Mouse (Mus musculus) lung, adult 2 months (tissue): ENCODE measurements around the gene Gm28729. TPM values are rescaled to one million over a fixed set of nuclear protein-coding genes. Genes with fewer than 3 reads are reported as not detected.
"Not testable (repeated sequence)": the region's sequence is repeated elsewhere in the genome, so short reads cannot be mapped to it uniquely, and the experiment has no call there.

Experiments used
- DNase-seq: peaks from one replicate; pipeline ENCODE4 v3.0.0; 2022
- H3K4me1 ChIP-seq: fragments of 200-500 bp; 2 replicates; pipeline ENCODE4 v1.6.1; 2011; ENCODE audit warnings: low read length; ENCODE audit not compliant: control insufficient read depth, insufficient read depth
- H3K4me3 ChIP-seq: fragments of 200-500 bp; replicated peaks from 2 replicates; pipeline ENCODE3; 2011; ENCODE audit warnings: low read depth, mild to moderate bottlenecking, control low read depth, low read length; ENCODE audit errors: extremely low read depth
- CTCF ChIP-seq: fragments of 200-500 bp; IDR thresholded peaks from 2 replicates; pipeline ENCODE4 v1.5.1; 2011; ENCODE audit warnings: mild to moderate bottlenecking, low read length, control low read depth; ENCODE audit not compliant: insufficient read depth
- POLR2A ChIP-seq: fragments of 200-500 bp; IDR thresholded peaks from 2 replicates; pipeline ENCODE4 v1.6.1; 2011; ENCODE audit warnings: low read depth, mild to moderate bottlenecking, control low read depth, low read length, borderline replicate concordance; ENCODE audit errors: extremely low read depth
- WGBS: fragments of 180-500 bp; shearing (Covaris S2); methylation state at CpG from one replicate; pipeline ENCODE4 v1.1.7; 2018; 5-methylcytosine and 5-hydroxymethylcytosine counted together
- polyA plus RNA-seq: library from polyadenylated mRNA; depleted of rRNA; stranded (reverse); fragments of >200 nt; gene quantifications from 2 replicates; pipeline ENCODE4 v1.2.3, GENCODE M21; 2012

The Gm28729 gene
- polyA plus RNA-seq, 1 experiment: 2.8 TPM

DNA sequence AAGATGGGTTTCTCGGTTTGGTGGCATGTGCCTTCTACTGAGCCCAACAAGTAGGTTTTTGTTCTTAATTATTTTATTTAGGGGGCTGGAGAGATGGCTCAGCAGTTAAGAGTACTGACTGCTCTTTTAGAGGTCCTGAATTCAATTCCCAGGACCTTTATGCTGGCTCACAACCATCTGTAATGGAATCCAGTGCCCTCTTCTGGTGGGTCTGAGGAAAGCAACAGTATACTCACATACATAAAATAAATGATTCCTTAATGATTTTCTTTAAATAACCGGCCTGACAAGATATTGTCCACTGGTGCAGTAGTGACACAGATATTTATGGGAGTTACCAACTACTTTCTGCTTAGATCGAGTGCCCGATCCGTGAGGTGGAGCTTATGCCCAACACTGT lies 1.9 kb downstream of the Gm28729 start:
- TF ChIP-seq POLR2A (no peak), CTCF (no peak)
- 88% methylated on average over 5 of the region's 5 CpGs for WGBS
- Histone ChIP-seq H3K4me3 (no peak overlapping the region), H3K4me1 (no peaks in the 10 kb centered on the region)
- no peak for DNase-seq

DNA sequence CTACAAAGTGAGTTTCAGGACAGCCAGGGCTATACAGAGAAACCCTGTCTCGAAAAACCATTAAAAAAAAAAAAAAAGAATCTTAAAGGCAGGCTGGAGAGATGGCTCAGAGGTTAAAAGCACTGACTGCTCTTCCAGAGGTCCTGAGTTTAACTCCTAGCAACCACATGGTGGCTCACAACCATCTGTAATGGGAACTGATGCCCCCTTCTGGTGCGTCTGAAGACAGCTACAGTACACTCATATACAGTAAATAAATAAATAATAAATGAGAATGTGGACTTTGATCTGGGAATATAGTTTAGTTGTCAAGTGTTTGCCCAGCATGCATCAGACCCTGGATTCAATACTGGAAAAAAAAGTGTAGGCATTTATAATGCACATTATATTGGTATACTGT lies 3.5 kb downstream of the Gm28729 start:
- H3K4me3 ChIP-seq, DNase-seq, H3K4me1 ChIP-seq: not testable (repeated sequence)
- WGBS: 82% methylated on average over 2 of the region's 2 CpGs

DNA sequence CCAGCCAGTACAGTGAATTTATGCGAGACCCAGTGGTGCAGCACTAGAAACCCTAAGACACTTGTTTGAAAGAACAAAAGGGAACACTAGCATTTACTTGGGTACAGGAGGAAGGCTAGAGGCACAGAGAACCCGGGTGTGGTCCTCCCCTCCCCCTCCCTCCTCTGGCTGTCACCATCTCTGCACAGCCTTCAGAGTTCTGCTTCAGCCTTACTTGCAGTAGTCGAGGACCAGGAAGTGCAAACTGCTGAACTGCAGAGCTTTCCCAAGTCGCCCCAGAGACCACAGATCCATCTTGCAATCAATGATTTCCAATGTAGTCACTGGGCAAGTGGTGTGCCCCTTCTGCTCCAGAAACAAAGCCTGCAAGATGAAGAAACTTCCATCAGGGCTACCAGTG lies 7.6 kb downstream of the Gm28729 start:
- Histone ChIP-seq H3K4me3 (no peak overlapping the region), H3K4me1 (no peaks in the 10 kb centered on the region)
- no peak for TF ChIP-seq CTCF
- TF ChIP-seq POLR2A: no peak
- 31% methylated on average over 4 of the region's 4 CpGs for whole genome bisulfite sequencing
- DNase-seq: no peak

DNA sequence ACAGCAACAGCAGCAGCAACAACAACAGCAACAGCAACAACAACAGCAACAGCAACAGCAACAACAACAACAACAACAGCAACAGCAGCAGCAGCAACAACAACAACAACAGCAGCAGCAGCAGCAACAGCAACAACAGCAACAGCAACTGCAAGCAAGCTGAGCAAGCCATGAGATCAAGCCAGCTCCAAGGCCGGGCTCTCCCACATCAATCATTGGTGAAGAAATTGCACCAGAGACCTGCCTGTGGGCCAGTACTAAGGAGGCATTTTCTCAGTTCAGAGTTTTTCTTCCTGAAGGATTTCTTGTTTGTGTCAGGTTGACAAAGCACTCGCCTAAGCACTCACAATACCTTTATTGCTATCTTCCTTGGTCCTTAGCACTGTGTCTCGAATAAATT lies 8.3 kb downstream of the Gm28729 start:
- Histone ChIP-seq H3K4me1 (no peaks in the 10 kb centered on the region), H3K4me3 (no peak overlapping the region)
- TF ChIP-seq CTCF (no peak), POLR2A (no peak)
- no peak for DNase-seq
- 69% methylated on average over 3 of the region's 3 CpGs for WGBS

DNA sequence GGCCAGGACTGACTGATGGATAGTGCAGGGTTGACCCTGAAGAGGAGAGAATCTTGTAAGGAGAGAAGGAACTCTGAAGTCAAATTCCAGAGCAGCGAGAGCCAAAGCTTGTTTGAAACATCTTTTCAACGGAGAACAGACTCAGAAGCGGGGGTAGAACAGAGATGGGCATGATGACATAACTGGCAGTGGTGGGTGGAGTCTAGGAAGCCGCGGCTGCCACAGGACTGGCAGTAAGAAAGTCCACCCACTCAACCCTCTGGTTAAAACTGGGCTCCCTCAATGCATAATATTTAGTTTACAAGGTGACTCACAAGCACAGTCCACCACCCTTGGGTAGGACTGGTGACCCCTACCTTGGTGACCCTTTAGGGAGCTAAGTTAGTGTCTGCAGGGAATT lies 9.3 kb downstream of the Gm28729 start:
- H3K4me3 ChIP-seq: no peak overlapping the region

DNA sequence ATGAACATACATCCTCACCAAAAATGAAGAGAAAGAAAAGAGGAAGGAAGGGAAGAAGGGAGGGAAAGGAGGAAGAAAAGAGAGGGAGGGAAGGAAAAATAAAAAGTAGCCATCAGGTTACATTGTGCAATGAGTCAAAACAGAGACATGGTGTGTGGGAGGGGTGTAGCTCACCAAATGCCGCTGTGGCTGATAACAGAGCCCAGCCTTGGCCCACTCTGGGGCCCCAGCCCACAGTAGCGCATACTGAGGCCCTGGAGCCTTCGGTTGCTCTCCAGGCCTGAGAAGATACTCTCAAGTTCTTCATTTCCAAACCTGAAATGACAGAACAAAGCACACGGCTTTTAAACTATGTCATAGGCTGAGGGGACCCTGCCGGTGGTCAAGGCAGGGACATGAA lies 10.8 kb downstream of the Gm28729 start:
- Histone ChIP-seq H3K4me1 (no peaks in the 10 kb centered on the region), H3K4me3 (no peak overlapping the region)
- no peak for DNase-seq
- TF ChIP-seq POLR2A (no peak), CTCF (no peak)
- WGBS: 67% methylated on average over 5 of the region's 5 CpGs

More for the DNA sequence above, 9.3 kb downstream of the Gm28729 start:
- no peak for TF ChIP-seq POLR2A
- TF ChIP-seq CTCF: no peak
- DNase-seq: no peak
- WGBS: 67% methylated on average over 5 of the region's 5 CpGs
- H3K4me1 ChIP-seq: no peaks in the 10 kb centered on the region

DNA sequence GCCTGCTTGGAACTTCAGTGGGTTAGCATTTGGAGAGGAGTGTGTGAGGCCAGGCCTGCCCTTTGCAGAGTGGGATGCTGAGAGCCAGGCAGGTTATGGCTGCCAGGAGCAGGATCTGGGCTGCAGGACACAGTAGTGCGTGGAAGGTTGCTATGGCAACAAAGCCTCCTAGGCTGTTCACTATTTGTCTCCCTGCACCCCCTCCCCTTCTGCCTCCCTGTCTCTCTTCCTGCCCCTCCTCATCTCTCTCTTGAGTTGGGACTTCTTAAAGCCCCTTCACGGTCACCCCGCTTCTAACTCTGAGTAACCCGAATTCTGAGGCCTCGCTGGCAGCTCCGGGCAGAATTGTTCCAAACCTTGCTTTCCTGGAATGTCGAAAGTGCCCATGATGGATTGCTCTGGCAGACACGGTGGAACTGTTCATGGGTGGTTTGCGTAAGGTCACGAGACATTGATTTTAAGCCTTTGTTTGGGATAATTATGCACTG lies 19.0 kb downstream of the Gm28729 start:
- no peak for DNase-seq
- H3K4me3 ChIP-seq: no peak overlapping the region
- H3K4me1 ChIP-seq: no peaks in the 10 kb centered on the region
- no peak for TF ChIP-seq POLR2A
- TF ChIP-seq CTCF: no peak
- 22% methylated on average over 10 of the region's 10 CpGs for WGBS

DNA sequence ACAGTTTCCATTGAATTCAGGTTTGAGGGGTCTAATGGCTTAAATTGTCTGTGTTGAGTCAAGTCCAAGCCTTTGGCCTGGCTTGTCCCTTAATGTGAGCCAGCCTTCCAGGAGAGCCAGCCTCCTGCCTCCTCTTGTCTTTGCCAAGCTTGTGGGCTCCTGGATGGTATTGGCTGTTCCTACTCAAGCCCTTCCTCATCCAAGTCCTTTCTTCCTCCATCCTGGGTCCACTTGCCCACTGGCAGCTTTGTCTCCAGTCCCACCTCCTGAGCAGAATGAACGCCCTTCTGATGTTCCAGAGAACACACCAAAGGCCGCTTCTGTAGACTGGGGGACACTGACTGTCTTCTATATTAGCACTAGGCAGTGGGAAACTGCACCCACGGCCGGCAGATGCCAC lies 19.9 kb downstream of the Gm28729 start:
- no peak overlapping the region for H3K4me3 ChIP-seq
- TF ChIP-seq CTCF (no peak), POLR2A (no peak)
- H3K4me1 ChIP-seq: no peaks in the 10 kb centered on the region
- WGBS: 94% methylated on average over 4 of the region's 4 CpGs
- no peak for DNase-seq

DNA sequence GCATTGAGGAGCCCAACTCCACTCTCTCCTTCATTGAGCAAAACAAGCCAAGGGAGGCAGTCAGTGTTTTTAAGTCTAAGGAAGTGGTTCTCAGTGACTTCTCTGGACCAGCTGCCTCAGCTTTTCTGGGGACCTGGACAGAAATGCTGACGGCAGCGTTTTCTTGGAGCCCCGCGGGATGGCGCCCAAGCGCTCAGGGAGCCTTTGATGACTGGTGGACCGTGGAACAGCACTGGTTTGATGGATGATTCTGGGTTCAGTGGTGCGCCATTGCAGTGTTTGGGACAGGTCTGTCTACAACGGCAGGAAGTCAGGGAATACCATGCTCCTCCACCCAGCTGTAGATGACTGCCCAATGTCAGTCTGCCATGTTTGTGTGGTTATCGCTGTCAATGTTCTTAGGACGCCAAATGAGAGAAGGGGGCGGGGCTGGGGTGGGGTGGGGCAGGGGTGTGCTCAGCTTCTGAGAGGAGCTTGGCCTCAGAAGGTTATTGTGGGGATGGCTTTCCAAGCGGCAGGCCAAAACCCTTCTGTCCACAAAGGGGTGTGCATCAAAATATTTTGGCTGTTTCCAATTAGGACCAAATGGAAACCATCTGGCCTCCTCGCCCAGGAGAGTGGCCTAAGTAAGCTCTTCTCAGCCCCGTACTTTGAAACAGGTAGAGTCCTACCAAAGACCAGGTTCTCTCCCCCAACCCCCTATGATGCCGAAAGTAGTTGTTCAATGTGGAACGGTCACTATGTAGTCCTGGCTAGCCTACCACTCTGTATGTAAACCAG lies 20.8 kb downstream of the Gm28729 start:
- 83% methylated on average over 17 of the region's 17 CpGs for WGBS
- no peak for DNase-seq

DNA sequence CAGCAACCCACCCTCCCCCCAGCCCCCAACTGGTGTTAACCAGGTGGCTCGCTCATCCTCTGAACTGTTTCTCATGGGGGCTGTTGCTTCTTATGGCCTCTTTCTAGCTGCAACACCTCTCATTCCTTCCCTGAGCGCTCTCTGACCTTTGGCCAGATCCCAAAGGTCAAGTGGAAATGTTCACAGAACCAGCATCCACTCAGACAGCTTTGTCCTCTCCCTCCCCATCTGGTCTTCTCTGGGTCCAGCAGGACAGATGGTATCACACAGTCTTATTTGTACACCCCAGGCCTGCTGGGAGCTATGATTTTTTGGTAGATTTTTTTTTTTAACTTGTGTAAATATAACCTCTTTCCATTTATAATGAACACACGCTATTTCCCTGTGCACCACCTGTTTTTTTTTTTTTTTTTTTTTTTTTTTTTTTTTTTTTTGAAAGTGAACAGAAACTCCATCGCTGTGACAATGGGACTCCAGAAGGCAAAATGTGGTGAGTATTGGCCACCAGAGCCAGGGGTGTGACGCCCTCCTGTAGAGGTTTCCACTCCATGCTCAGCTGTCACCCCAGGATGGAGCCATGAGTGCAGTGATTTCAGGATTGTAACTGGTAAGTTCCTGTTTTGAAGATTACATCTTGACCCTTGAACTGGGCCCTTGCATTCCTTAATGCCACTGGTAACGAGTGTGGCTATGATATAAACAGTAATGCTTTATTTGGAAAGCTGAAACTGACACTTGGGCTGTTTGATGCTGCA lies 22.0 kb downstream of the Gm28729 start:
- Histone ChIP-seq H3K4me1 (no peaks in the 10 kb centered on the region), H3K4me3 (no peak overlapping the region)
- whole genome bisulfite sequencing: 65% methylated on average over 6 of the region's 6 CpGs
- DNase-seq: no peak
- no peak for TF ChIP-seq CTCF
- TF ChIP-seq POLR2A: no peak

More for the DNA sequence above, 20.8 kb downstream of the Gm28729 start:
- TF ChIP-seq POLR2A (no peak), CTCF (no peak)
- no peaks in the 10 kb centered on the region for H3K4me1 ChIP-seq
- no peak overlapping the region for H3K4me3 ChIP-seq
